Mouse (Mus musculus) left cerebral cortex, postnatal 14 days (tissue): ENCODE results near the gene Fam19a3. TPM values are rescaled to one million over a fixed set of nuclear protein-coding genes. Genes with fewer than 3 reads are reported as not detected.

Experiments used
- DNase-seq, 2 experiments: peaks; one replicate each; pipeline ENCODE4 v3.0.0; 2021 to 2022; ENCODE audit warnings: low spot score in 2 of 2, mixed read lengths in 1 of 2
- intact Hi-C: fragments of 180-260 bp; cut with DNase I; formaldehyde crosslinking; loops from one replicate; pipeline ENCODE4 v1.15.1; 2025
- total RNA-seq, 2 experiments: library from RNA; stranded (reverse); gene quantifications; 2 replicates each; pipeline ENCODE4 v1.2.3; 2021

Gene Fam19a3
- total RNA-seq, 2 experiments from 2014 or later: not detected

- DNase-seq: peak; percentile 81 to 93
- intact Hi-C loops: loop anchor here (5.0 kb wide), 1 partner anchor 68 kb away; the partner anchor contains the start of genes Capza1 and St7l
Observed at GRCm38 (mm10) chr3:104793871-104794828, 12.5 kb upstream of the Fam19a3 start.

GRCm38 (mm10) chr3:104792360-104793270 lies 11.0 kb upstream of the Fam19a3 start:
- no peak for DNase-seq
- intact Hi-C loops: loop anchor here (5.0 kb wide), 1 partner anchor 70 kb away; the partner anchor contains the start of genes Capza1 and St7l

- intact Hi-C loops: loop anchor here (5.0 kb wide), 1 partner anchor 71 kb away; the partner anchor contains the start of genes Capza1 and St7l
Observed at GRCm38 (mm10) chr3:104791671-104792070, 10.0 kb upstream of the Fam19a3 start.

GRCm38 (mm10) chr3:104791017-104791416 lies 9.4 kb upstream of the Fam19a3 start:
- DNase-seq: peak in 1 of 2 experiments; percentile 13
- intact Hi-C loops: loop anchor here (5.0 kb wide), 1 partner anchor 71 kb away; the partner anchor contains the start of genes Capza1 and St7l

More at GRCm38 (mm10) chr3:104791671-104792070, 10.0 kb upstream of the Fam19a3 start:
- DNase-seq: peak in 1 of 2 experiments; percentile 31

- intact Hi-C loops: loop anchor here (5.0 kb wide), 1 partner anchor 72 kb away; the partner anchor contains the start of genes Capza1 and St7l
- DNase-seq: peak; percentile 68 to 72
Observed at GRCm38 (mm10) chr3:104790401-104790937, 8.8 kb upstream of the Fam19a3 start.

GRCm38 (mm10) chr3:104789822-104790221 lies 8.2 kb upstream of the Fam19a3 start:
- intact Hi-C loops: loop anchor here (5.0 kb wide), 1 partner anchor 72 kb away; the partner anchor contains the start of genes Capza1 and St7l
- peak in 1 of 2 experiments; percentile 19 for DNase-seq

GRCm38 (mm10) chr3:104789312-104789605 lies 7.6 kb upstream of the Fam19a3 start:
- intact Hi-C loops: no loop called here
- no peak for DNase-seq

GRCm38 (mm10) chr3:104788561-104789311 lies 7.1 kb upstream of the Fam19a3 start:
- intact Hi-C loops: no loop called here
- DNase-seq: peak; percentile 59 to 62

GRCm38 (mm10) chr3:104788075-104788474 lies 6.4 kb upstream of the Fam19a3 start, which contains the start of gene Rhoc:
Rhoc (plus strand) TSS chr3:104788375.
- intact Hi-C loops: no loop called here
- no peak for DNase-seq

GRCm38 (mm10) chr3:104785284-104785683 lies 3.6 kb upstream of the Fam19a3 start:
- DNase-seq: no peak
- intact Hi-C loops: no loop called here

- intact Hi-C loops: loop anchor here (5.0 kb wide), 1 partner anchor 278 kb away; no protein-coding TSS in a partner anchor
- no peak for DNase-seq
Observed at GRCm38 (mm10) chr3:104783971-104784500, 2.4 kb upstream of the Fam19a3 start.

GRCm38 (mm10) chr3:104782061-104782681 lies 531 bp upstream of the Fam19a3 start:
- no peak for DNase-seq
- intact Hi-C loops: loop anchor here (5.0 kb wide), 1 partner anchor 280 kb away; no protein-coding TSS in a partner anchor

GRCm38 (mm10) chr3:104780561-104781420 lies 849 bp downstream of the Fam19a3 start, which contains the start of gene Ppm1j:
Ppm1j (plus strand) TSS chr3:104781056.
- DNase-seq: peak in 1 of 2 experiments; percentile 19

GRCm38 (mm10) chr3:104779949-104780348 lies 1.7 kb downstream of the Fam19a3 start:
- intact Hi-C loops: loop anchor here (2.0 to 5.0 kb wide), 2 partner anchors 65 to 282 kb away; no protein-coding TSS in a partner anchor
- DNase-seq: peak in 1 of 2 experiments; percentile 36

More at GRCm38 (mm10) chr3:104780561-104781420, 849 bp downstream of the Fam19a3 start, which contains the start of gene Ppm1j:
- intact Hi-C loops: loop anchor here (2.0 to 5.0 kb wide), 2 partner anchors 66 to 282 kb away; no protein-coding TSS in a partner anchor

GRCm38 (mm10) chr3:104777342-104777741 lies 4.3 kb downstream of the Fam19a3 start:
- intact Hi-C loops: no loop called here
- peak in 1 of 2 experiments; percentile 34 for DNase-seq

- intact Hi-C loops: no loop called here
- no peak for DNase-seq
Observed at GRCm38 (mm10) chr3:104773301-104773700, 8.3 kb downstream of the Fam19a3 start.
